Mouse (Mus musculus): ENCODE measurements around the gene Ankrd13d. TPM values are rescaled to one million over a fixed set of nuclear protein-coding genes. Genes with fewer than 3 reads are reported as not detected.
A peak's percentile ranks its signal among the peaks of the same experiment; 100 is the strongest.

Ankrd13d gene
- total RNA-seq, 4 experiments from 2014 or later: 0.63 TPM; not detected in 3

DNA sequence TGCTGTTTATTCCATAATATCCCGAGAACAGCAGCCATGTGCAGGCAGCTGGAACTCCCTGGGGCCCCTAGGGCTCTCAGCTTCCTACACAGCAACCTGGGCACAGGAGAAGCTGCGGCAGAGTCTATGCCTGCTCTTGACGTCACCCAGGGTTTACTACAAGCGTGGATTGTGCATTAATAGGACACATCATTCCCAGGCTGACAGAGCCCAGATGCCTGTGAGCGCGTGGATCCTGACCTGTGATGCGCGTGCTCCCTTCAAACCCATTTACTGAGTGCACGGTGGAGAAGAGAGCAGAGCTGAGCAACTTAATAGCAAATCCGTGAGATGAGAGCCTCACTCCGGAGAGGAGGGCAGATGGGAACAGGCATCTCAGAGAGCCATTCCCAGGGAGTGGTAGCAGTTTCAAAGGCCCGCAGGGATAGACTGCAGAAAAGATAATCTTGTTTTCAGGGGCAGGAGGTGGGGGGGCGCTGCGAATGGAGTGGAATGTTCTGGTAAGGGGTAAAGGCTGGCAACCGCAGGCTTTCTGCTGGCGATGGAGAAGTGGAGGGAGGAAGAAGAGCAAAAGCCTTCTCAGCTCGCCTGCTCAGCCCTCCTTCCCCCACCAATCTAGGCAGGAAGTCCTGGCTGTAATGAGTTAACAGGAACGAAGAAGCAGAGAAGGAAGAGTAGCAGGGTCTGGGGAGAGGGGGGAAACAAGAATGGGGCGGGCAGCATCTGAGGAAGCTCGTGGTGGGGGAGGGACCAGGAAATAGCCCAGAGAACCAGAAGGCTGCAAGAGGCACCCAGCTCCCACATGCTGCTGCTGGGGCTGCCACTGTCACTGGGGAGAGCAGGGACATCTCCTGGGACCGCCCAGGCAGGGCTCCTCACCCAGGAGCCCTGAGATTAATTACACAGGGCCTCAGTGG lies 19.1 kb upstream of the Ankrd13d start:
- no peak for DNase-seq (ENCODE audit: low spot score in 2 of 2)

DNA sequence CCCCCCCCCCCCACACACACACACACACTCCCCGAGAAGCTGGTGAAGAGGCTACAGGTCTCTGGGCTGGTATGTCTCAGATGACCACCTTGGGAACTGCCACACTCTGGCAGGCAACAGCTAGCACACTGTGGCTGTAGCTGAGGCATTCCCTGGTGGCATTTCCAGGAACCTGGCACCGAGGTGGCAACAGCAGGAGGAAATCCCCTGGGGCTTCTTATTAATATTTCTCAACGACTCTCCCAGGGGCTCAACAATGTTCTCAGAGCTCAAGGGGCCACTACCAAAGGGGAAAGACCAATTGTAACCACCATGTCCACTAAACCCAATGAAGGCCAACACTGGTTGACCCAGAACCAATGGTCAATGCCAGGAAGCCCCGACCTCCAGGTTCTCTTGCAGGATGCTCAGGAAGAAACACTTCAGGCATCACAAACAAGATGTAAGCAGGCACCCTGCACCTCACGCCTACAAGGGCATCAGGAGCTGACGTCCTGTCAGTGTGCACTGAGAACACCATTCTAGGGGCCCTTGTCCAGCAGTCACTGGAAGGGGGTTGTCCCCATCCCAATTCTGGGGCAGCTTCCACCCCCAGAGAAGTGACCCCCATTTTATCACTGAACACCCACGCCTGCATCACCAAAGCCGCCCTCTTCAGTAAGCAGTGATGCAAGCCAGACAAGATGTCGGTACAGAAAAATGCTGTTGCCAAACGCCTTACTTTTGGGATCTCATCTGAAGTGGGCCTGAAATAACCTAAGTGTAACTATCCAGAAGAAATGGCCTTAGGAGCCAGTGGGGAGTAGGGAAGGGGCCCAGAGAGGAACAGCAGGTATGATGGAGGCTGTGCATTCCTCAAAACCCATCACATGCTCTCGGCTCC lies 18.2 kb upstream of the Ankrd13d start:
- no peak for DNase-seq (ENCODE audit: low spot score in 2 of 2)

DNA sequence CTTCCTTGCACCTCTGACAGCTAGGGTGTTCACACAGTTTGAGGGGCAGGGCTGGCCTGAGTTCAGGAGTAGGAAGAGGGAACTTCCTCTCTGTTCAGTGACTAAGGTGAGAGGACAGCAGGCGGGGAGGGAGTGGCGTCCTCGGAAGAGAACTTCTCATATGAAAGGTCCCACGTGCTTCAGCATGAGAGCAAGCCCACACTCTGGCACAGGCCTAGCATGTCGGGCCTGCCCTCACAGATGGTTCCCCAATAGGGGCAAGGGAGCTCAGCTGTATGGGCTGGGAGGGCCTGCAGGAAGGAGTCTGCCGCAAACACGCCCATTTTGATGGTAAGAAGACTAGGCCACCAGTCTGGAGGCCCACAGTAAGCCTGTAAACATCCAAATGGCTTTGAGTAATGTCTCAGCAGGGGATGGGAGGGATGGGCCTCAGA lies 17.4 kb upstream of the Ankrd13d start:
- DNase-seq (ENCODE audit: low spot score in 2 of 2): no peak

DNA sequence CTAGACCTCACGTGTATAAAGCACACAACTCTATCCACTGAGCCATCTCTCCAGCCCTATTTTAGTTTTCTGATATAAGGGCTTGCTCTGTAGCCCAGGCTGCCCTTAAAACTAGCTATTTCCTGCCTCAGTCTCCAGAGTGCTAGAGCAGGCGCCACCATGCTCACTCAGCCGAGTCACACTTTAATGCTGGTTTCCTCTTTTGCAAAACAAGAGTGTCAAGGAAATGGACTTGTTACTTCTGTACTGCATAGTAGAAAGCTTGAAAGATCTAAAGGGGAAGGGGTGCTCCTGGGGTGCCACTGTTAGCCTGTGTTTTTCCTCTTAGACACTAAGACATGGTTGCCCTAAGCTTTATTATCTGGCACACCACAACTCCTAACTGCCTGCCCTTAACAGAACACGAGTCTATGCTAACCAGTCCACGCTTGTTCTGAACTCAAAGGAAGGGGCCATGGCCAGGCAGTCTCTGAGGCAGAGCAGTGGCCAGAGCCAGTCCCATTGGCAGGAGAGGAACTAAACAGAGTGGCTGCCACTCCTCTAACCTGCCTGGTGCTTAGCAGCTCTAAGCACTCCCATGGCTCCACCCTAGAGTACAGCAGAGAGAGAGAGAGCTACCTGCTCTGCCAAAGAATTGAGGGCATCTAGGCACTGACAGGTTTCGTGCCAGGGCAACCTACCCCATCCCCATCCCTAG lies 16.8 kb upstream of the Ankrd13d start:
- DNase-seq (ENCODE audit: low spot score in 2 of 2): no peak

DNA sequence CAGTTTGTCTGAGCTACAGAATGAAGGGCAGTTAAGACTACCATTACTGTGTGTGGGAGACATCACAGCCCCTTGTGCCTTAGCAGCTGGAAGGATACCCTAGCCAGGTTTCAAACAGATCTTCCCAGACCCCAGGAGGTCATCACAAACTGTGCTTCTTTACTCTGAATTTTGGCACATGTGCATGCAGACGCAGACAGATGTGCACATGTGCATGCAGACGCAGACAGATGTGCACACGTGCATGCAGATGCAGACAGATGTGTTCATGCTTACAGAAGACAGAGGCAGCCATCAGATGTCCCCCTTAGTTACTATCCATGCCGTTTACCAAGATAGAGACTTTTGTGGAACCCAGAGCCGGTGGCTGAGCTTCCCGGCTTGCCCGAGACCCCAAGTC lies 16.2 kb upstream of the Ankrd13d start:
- no peak for DNase-seq (ENCODE audit: low spot score in 2 of 2)

DNA sequence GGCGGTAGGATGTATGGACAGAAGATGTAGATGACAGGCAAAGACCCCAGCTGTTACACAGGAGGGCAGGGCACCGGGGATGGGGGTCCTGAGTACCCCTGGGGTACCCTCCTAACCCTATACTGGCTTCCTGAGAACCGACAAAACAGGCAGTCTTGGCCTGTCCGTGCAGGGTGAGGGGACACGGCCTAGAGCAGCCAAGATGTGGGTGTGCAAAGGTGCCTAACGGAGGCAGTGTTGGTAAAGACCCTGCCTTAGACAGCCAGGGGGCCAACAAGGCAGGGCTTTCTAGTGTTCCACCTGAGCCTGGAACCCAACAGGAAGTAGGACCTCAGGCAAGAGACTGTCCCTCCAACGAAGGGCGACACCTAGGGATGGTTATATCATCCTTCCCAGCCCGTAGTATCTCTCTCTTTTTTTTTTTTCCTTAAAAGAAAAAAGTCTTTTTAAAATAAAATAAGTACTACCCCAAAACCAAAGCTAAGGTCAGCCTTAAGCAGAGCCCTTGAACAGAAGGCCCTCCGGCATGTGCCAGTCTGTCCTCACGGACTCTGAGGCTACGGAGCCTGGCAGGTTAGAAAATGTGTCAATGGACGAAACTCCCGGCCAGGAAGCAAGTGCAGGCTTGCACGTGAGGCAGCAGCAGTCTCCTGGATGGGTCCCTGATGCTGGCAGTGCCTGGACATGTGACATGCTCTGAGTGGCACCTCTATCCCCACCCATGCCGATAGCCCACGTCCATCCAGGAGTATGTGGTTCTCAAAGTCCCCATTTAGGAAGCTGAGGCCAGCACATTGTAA lies 15.6 kb upstream of the Ankrd13d start:
- DNase-seq (ENCODE audit: low spot score in 2 of 2): no peak

DNA sequence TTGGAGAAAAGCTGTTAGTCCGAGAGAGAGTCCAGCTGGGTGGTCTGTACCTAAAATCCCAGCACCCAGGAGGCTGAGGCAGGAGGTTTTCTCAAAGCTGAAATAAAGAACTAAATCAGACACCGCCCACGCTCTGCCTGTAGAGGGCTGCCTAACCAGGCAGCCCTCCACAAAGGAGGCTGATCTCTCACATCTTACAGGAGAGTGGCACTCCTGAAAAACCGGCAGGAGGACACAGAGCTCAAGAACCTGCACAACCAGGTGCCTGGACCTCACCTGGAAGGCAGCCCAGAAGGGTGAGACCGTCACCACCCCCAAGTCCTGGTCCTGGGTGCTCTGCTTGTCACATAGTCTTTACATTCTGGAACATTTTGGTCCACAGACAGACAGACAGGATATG lies 14.9 kb upstream of the Ankrd13d start:
- no peak for DNase-seq (ENCODE audit: low spot score in 2 of 2)

DNA sequence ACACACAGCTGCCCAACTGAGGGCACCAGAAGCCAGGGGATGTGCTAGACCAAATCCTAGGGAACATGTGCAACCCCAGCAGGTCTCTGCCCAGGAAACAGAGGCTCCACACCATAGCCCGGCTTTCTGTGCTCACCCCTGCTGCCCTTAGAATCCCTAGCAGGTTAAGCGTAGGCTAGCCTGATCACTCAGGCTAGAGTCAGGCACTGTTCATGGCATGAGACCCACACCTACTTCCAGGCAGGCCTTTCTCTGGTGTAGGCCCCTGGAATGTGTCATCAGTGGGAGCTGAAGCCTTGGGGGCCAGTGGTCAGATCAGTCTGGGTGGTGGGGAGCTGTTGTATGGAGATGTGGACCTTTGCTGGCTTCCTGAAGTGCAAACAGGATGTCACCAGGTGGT lies 13.7 kb upstream of the Ankrd13d start:
- no peak for DNase-seq (ENCODE audit: low spot score in 2 of 2)

DNA sequence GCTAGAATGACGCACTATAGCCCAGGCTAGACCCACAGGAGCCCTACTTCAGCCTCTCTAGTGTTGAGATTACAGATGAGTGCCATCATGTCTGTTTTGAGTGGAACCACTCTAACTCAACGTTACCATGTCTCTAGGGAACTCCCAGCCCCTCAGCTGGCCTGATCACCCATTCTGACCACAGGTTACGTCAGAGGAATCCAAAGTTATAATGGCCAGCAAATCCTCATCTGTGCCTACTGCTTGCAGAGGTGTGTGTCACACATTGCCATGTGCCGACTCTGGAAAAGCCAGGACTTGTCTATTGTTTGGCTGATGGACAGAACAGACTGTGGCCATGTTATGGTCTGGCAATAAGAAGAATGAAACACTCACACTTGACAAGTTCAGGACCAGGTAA lies 12.5 kb upstream of the Ankrd13d start:
- DNase-seq (ENCODE audit: low spot score in 2 of 2): no peak

DNA sequence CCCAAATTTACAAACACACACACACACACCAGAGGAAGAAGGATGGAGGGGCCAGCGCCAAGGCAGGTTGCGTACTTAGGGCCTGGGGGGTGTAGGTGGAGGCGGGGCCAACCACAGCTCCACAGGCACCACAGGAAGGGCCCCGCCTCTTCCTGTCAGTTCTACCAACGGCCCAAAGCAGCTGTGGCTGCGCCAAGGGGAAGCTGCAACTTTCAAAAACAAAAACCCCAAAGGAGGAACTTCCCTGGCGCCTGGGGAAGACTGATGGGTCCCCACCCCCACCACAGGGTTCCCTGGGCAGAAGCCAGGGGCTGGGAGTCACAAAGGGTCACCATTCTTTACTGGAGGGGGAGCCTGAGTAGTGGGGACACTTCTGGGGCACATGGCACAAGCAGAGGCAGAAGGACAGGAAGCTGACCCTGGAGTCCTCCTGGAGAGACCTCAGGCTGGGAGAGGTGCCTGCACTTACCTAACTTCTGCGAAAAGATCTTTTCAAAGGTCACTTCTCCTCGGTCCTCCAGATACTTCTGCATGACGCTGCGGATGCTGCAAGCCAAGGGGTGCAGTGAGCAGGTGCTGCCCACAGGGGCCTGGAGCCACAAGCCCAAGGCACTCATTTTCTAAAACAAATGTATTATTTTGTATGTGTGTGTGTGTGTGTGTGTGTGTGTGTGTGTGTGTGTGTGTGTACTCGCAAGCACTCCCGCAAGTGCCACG lies 11.6 kb upstream of the Ankrd13d start:
- DNase-seq (ENCODE audit: low spot score in 2 of 2): peak in 1 of 2 experiments; percentile 38

DNA sequence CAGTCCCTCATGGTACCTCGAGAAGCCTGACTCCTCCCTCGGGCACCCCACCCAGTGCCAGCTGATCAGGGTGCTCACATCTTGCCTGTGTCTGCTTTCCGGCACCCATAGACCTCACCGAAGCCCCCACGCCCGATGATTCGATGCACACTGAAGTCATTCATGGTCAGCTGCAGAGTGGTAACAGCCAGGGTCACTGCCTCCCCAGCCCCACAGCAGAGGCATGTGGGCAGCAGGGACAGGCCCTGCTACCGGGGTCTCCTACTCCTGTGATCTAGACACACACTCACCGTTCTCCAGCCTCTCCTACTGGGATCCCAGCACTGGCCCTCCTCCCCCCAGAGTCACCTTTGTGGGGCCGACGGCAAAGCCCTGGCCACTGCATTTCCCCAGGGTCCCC lies 8.2 kb upstream of the Ankrd13d start:
- DNase-seq (ENCODE audit: low spot score in 2 of 2): no peak

DNA sequence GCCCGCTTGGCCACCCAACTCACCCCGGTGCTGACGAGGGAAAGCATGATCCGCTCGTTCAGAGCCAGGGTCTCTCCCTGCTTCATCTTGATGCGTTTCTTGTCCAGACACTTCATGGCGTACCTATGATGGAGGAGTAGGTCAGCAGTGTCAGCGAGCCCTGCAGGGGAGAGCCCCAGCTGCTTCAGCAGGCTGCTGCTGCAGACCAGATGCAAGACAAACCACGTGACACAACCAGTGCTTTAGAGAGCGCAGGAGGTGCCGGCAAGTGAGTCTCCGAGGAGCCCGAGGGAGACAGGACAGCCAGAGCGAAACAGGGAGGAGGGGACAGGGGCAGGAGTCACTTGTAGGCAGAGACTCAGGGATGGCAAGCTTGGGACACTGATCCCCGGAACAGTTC lies 7.8 kb upstream of the Ankrd13d start:
- DNase-seq (ENCODE audit: low spot score in 2 of 2): no peak

DNA sequence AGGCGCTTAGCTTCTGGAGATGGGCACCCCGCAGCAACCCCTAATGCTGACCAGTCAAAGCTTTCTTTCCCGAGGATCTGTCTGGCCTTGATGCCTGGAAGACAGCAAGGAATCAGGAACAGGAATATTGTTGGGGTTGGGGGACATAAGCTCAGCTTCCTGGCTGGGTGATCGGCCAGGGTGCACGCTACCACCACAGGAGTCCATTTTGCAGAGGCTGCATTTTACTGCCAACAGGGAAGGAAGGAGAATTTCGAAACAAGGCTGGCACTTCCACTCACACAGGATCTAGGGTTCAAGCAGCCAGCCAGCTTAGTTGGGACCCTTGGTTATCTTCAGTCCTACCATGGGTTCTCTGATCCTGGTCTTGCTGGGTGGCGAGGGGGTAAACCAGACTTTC lies 716 bp upstream of the Ankrd13d start:
- DNase-seq (ENCODE audit: low spot score in 2 of 2): no peak

DNA sequence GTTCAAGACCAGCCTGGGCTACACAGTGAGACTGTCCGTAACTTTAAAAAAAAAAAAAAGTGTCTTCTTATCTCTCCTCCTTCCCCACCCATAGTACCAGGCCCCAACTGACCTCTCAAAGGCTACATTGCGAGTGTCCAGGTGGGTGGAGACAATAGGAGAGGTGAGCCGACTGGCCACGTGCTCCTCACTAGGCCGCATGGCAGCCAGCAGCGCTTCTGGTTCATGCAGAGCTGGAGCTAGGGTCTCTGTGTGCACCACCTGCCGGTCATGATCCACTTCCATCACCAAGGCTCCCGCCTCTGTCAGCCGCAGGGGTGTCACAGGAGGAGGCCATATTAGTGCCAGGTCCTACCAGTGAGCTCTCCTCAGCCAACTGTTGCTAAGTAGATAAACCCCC lies 2.5 kb downstream of the Ankrd13d start:
- no peak for DNase-seq (ENCODE audit: low spot score in 2 of 2)

DNA sequence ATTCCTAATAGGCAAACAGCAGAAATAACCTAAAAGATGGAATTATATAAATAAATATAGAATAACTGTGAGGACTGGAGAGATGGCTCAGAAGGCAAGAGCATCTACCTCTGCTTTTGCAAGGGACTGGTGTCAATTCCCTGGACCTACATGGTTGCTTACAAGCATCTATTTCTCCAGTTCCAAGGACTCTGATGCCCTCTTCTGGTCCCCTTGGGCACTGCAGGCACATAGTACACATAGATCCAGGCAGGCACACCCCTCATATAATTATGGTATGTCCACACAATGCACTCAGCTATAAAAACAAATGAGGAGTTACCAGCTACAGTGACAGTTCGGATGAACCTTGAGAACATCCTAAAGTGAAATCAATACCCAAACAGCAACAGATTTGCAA lies 3.5 kb downstream of the Ankrd13d start:
- no peak for DNase-seq (ENCODE audit: low spot score in 2 of 2)

DNA sequence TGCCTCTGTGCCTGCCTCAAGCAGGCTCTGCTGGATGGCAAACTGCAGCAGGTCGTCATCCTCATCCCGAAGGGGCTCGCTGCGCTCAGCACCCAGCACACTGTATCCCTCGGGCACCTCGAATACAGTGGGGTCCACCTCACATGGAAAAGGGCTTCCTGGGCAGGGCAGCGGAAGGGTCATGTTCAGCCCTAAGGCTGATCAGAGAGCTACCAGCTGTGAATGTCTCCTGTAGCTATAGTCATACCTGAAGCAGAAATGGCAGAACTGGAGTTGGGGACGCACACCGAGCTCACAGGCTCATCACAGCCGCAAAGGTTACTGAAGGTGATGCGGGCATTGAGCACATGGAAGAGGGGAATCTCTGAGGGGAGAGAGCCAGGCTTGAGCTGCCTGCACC lies 12.0 kb downstream of the Ankrd13d start:
- DNase-seq (ENCODE audit: low spot score in 2 of 2): no peak

DNA sequence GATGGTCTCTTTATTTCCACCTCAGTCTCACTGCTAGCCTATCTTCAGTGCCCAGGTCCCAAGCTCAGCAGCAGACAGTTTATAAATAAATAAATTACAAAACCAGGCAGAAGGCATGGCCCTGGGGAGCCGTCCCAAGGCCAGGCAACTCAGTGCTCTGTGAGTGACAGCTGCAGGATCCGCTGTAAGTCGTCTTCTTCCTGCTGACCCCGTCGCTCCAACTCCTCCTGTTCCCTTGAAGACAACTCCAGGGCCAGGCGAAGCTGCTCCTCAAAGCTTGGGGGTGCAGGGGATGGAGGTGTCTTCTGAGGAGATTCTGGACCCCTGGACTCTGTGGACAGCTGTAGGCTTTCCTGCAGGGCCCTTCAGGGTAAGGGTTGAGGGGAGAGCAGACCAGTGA lies 12.8 kb downstream of the Ankrd13d start:
- no peak for DNase-seq (ENCODE audit: low spot score in 2 of 2)

DNA sequence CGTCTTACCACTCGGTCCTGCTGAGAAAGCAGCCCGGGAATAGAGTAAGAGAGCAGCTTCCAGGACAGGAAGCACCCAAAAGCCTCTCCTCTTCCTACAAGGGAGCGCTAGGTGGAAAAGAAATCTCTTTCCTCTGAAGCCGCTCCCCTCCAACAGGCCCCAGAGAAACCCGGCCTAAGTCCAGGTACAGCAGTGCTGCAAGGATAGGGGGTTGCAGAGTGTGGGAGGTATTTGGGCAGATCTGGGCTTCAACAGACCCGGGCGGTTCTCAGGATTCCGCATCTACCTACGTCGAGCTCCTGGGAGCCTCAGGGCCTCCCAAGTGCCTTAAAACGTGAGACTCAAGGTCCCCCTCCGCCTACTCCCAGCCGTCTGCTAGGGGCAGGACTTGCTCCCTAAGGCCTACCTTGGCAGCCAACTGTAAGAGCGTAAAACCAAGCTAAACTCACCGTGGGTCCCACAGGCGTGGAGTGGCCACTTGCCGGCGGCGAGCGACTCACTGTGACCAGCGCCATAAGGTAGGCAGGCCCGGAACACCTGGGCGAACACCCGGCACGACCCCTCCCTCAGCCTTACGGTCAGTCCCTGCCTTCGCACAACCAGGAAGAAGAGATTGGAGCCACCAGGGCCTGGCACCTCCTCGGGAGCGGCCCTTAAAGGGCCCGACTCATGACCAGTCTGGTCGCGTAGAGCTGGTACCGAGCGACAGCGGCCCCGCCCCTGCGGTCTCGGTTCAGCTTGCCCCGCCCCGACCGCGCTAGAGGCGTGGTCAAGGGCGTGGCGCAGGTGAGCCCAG lies 14.2 kb downstream of the Ankrd13d start, which contains the start of gene Ssh3:
Gene Ssh3, minus strand, starts transcription at position 615 of the 796 bp plus-strand sequence.
- peak; percentile 30 to 55 for DNase-seq (ENCODE audit: low spot score in 2 of 2)

DNA sequence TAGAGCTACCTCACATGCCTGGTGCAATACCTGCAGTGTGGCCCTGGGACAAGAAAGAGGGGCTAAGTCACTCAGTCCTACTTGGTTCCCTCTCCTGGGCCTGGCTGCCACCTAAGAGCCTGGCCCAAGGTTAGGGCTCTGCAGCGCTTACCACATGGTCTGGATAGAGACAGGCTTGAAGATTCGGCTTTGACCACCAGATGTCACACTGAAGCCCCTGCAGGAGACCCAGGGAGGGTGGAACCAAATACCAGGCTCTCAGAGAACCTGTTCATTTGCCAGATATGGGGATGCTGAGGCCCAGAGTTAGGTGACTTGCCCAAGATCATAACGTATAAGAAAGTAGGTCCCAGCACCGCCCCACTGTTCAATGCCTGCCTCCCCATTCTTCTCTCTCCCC lies 17.0 kb downstream of the Ankrd13d start:
- no peak for DNase-seq (ENCODE audit: low spot score in 2 of 2)
